Mouse (Mus musculus) hindbrain, embryonic 11.5 days (tissue): ENCODE data around the gene Olfr553. TPM values are rescaled to one million over a fixed set of nuclear protein-coding genes. Genes with fewer than 3 reads are reported as not detected.

ENCODE experiments used
- polyA plus RNA-seq: library from polyadenylated mRNA; unstranded; fragments of >200 nt; fragmentation: Nextera tagmentation; extraction: Ambion mirVana; gene quantifications from 2 replicates; pipeline ENCODE4 v1.2.1, GENCODE M21; 2014

The Olfr553 gene
- polyA plus RNA-seq, 1 experiment from 2014 or later: not detected

Other genes with a start within 250 kb of the Olfr553 start
- gene Rrm1, start 176.5 kb downstream of the Olfr553 start, polyA plus RNA-seq: 189 and 213 TPM in 2 replicates
- gene Olfr543, start 136.5 kb downstream of the Olfr553 start, polyA plus RNA-seq: 0.31 and 1.1 TPM in 2 replicates
- 0.08 and 0.23 TPM in 2 replicates for gene Olfr544, start 129.9 kb downstream of the Olfr553 start, polyA plus RNA-seq
- gene Olfr545, start 118.6 kb downstream of the Olfr553 start, polyA plus RNA-seq: not detected in 2 replicates
- gene Olfr547, start 83.5 kb downstream of the Olfr553 start, polyA plus RNA-seq: not detected in 2 replicates
- not detected in 2 replicates for gene Olfr548-ps1, start 77.3 kb downstream of the Olfr553 start, polyA plus RNA-seq
- gene Olfr549, start 68.3 kb downstream of the Olfr553 start, polyA plus RNA-seq: not detected in 2 replicates
- gene Trim21, start 52.7 kb downstream of the Olfr553 start, polyA plus RNA-seq: 0.32 and 1.1 TPM in 2 replicates
- gene Olfr550, start 46.8 kb downstream of the Olfr553 start, polyA plus RNA-seq: not detected in 2 replicates
- gene Olfr551, start 26.3 kb downstream of the Olfr553 start, polyA plus RNA-seq: not detected in 2 replicates
- gene Olfr552, start 20.4 kb downstream of the Olfr553 start, polyA plus RNA-seq: not detected in 2 replicates
- gene Olfr554, start 20.2 kb upstream of the Olfr553 start, polyA plus RNA-seq: not detected in 2 replicates
- not detected in 2 replicates for gene Olfr555, start 40.6 kb upstream of the Olfr553 start, polyA plus RNA-seq
- not detected in 2 replicates for gene Olfr556, start 46.7 kb upstream of the Olfr553 start, polyA plus RNA-seq
- gene Trim68, start 69.1 kb upstream of the Olfr553 start, polyA plus RNA-seq: 9.3 and 9.5 TPM in 2 replicates
- gene Olfr557, start 77.7 kb upstream of the Olfr553 start, polyA plus RNA-seq: not detected in 2 replicates
- 0.15 TPM in 1 of 2 replicates, not detected in the other for gene Olfr558, start 84.0 kb upstream of the Olfr553 start, polyA plus RNA-seq
- not detected in 2 replicates for gene Olfr33, start 100.9 kb upstream of the Olfr553 start, polyA plus RNA-seq
- not detected in 2 replicates for gene Olfr559, start 109.3 kb upstream of the Olfr553 start, polyA plus RNA-seq
- not detected in 2 replicates for gene Olfr560, start 141.1 kb upstream of the Olfr553 start, polyA plus RNA-seq
- gene Olfr78, start 141.3 kb upstream of the Olfr553 start, polyA plus RNA-seq: 0.14 TPM in 1 of 2 replicates, not detected in the other
- not detected in 2 replicates for gene Olfr561, start 153.0 kb upstream of the Olfr553 start, polyA plus RNA-seq
- not detected in 2 replicates for gene Olfr564, start 185.3 kb upstream of the Olfr553 start, polyA plus RNA-seq
- gene Olfr566, start 240.5 kb upstream of the Olfr553 start, polyA plus RNA-seq: not detected in 2 replicates